Mouse (Mus musculus) CH12.LX (cell line): Measurements from ENCODE around the gene Syna. TPM values are rescaled to one million over a fixed set of nuclear protein-coding genes. Genes with fewer than 3 reads are reported as not detected.

ENCODE experiments used
- DNase-seq: peaks from one replicate; pipeline ENCODE4 v3.0.0-alpha.2; 2013; ENCODE audit errors: extremely low read depth
- H3K27ac ChIP-seq: 2 replicates; pipeline ENCODE4 v1.5.1; 2012; ENCODE audit warnings: low read depth, mild to moderate bottlenecking, control low read depth, moderate library complexity; ENCODE audit not compliant: insufficient read depth
- H3K27me3 ChIP-seq: replicated peaks from 2 replicates; pipeline ENCODE3; 2012; ENCODE audit warnings: inconsistent platforms
- H3K36me3 ChIP-seq, 2 experiments: replicated peaks in 1 of 2; 2 replicates each; pipeline versions ENCODE3 to v1.6.1; 2012; ENCODE audit warnings: inconsistent platforms in 1 of 2, low read length in 1 of 2, mild to moderate bottlenecking in 1 of 2, mixed read lengths in 1 of 2, moderate library complexity in 1 of 2; ENCODE audit not compliant: control insufficient read depth in 1 of 2, insufficient read depth in 1 of 2
- H3K4me1 ChIP-seq, 2 experiments: 2 replicates each; pipeline ENCODE4 v1.6.1; 2012; ENCODE audit warnings: inconsistent platforms in 1 of 2, moderate library complexity in 1 of 2; ENCODE audit not compliant: insufficient read depth in 2 of 2, control insufficient read depth in 1 of 2
- H3K4me2 ChIP-seq: 2 replicates; pipeline ENCODE4 v1.6.1; 2012; ENCODE audit warnings: low read depth, mild to moderate bottlenecking, control low read depth; ENCODE audit not compliant: poor library complexity, insufficient read depth, severe bottlenecking
- H3K4me3 ChIP-seq, 3 experiments: fragments of 150-350 bp in 1 of 3; sonication (generic) in 1 of 3; replicated peaks in 1 of 3; 2 replicates each; pipeline versions ENCODE3 to v1.5.1; 2011 to 2012; ENCODE audit warnings: low read depth in 2 of 3, low read length in 2 of 3, mild to moderate bottlenecking in 2 of 3, moderate library complexity in 2 of 3, control low read depth in 1 of 3, improper control_type of control experiment in 1 of 3, inconsistent platforms in 1 of 3, mixed read lengths in 1 of 3; ENCODE audit not compliant: poor library complexity in 1 of 3
- H3K79me2 ChIP-seq: replicated peaks from 2 replicates; pipeline ENCODE4 v1.6.1; 2012; ENCODE audit warnings: mild to moderate bottlenecking, moderate library complexity; ENCODE audit not compliant: control insufficient read depth, poor library complexity, insufficient read depth, severe bottlenecking; ENCODE audit errors: extremely low read depth
- H3K9ac ChIP-seq: 2 replicates; pipeline ENCODE4 v1.6.1; 2012; ENCODE audit warnings: low read depth, mild to moderate bottlenecking, control low read depth, moderate library complexity; ENCODE audit not compliant: insufficient read depth
- H3K9me3 ChIP-seq: replicated peaks from 2 replicates; pipeline ENCODE3; 2012; ENCODE audit warnings: low read length, inconsistent platforms, mixed read lengths
- ELF1 ChIP-seq: IDR thresholded peaks from 2 replicates; pipeline ENCODE4 v1.6.1; 2014; ENCODE audit warnings: low read depth, mild to moderate bottlenecking, inconsistent platforms, low read length, improper control_type of control experiment
- EP300 ChIP-seq: IDR thresholded peaks from 2 replicates; pipeline ENCODE4 v1.6.1; 2011; ENCODE audit warnings: low read length, improper control_type of control experiment
- IRF4 ChIP-seq: IDR thresholded peaks from 2 replicates; pipeline ENCODE4 v1.6.1; 2014; ENCODE audit warnings: low read depth, mild to moderate bottlenecking, inconsistent platforms, low read length, improper control_type of control experiment
- JUN ChIP-seq: IDR thresholded peaks from 2 replicates; pipeline ENCODE4 v1.6.1; 2011; ENCODE audit warnings: low read depth, mild to moderate bottlenecking, low read length, improper control_type of control experiment, moderate library complexity; ENCODE audit not compliant: insufficient read depth
- KAT2A ChIP-seq: IDR thresholded peaks from 2 replicates; pipeline ENCODE4 v1.6.1; 2012; ENCODE audit warnings: low read length, improper control_type of control experiment, inconsistent platforms; ENCODE audit not compliant: insufficient replicate concordance
- MAFK ChIP-seq: IDR thresholded peaks from 2 replicates; pipeline ENCODE4 v1.6.1; 2011; ENCODE audit warnings: low read length, improper control_type of control experiment; ENCODE audit not compliant: insufficient replicate concordance
- MAZ ChIP-seq: IDR thresholded peaks from 2 replicates; pipeline ENCODE4 v1.6.1; 2012; ENCODE audit warnings: low read depth, mild to moderate bottlenecking, inconsistent platforms, low read length, improper control_type of control experiment, moderate library complexity
- MEF2A ChIP-seq: IDR thresholded peaks from 2 replicates; pipeline ENCODE4 v1.6.1; 2014; ENCODE audit warnings: low read depth, mild to moderate bottlenecking, inconsistent platforms, low read length, improper control_type of control experiment, borderline replicate concordance
- MXI1 ChIP-seq: IDR thresholded peaks from 2 replicates; pipeline ENCODE4 v1.6.1; 2011; ENCODE audit warnings: mild to moderate bottlenecking, low read depth, low read length, improper control_type of control experiment
- POLR2AphosphoS2 ChIP-seq: IDR thresholded peaks from 2 replicates; pipeline ENCODE4 v1.6.1; 2011; ENCODE audit warnings: low read depth, low read length, improper control_type of control experiment
- RAD21 ChIP-seq: IDR thresholded peaks from 2 replicates; pipeline ENCODE4 v1.6.1; 2011; ENCODE audit warnings: low read depth, mild to moderate bottlenecking, low read length, improper control_type of control experiment, moderate library complexity
- UBTF ChIP-seq: IDR thresholded peaks from 2 replicates; pipeline ENCODE4 v1.6.1; 2012; ENCODE audit warnings: low read depth, mild to moderate bottlenecking, inconsistent platforms, low read length, improper control_type of control experiment, moderate library complexity
- ZC3H11A ChIP-seq: IDR thresholded peaks from 2 replicates; pipeline ENCODE4 v1.6.1; 2012; ENCODE audit warnings: low read depth, mild to moderate bottlenecking, inconsistent platforms, low read length, improper control_type of control experiment
- ZKSCAN1 ChIP-seq: IDR thresholded peaks from 2 replicates; pipeline ENCODE4 v1.6.1; 2012; ENCODE audit warnings: low read depth, inconsistent platforms, low read length, improper control_type of control experiment, borderline replicate concordance
- ZNF384 ChIP-seq: IDR thresholded peaks from 2 replicates; pipeline ENCODE4 v1.6.1; 2012; ENCODE audit warnings: low read depth, low read length, improper control_type of control experiment, inconsistent platforms
- dilution Hi-C: fragments of 300-500 bp; cut with MboI; formaldehyde crosslinking; loops from 2 replicates; pipeline ENCODE4 v1.14.3; 2020; ENCODE audit warnings: low sequenced_read_pairs; ENCODE audit not compliant: extremely low pct_unique_long_range_greater_than_20kb, extremely low pct_ligation_motif_present
- in situ Hi-C: fragments of 300-500 bp; cut with MboI; formaldehyde crosslinking; loops from 3 replicates; pipeline ENCODE4 v1.14.3; 2019; ENCODE audit warnings: low sequenced_read_pairs, low pct_ligation_motif_present, low pct_unique_long_range_greater_than_20kb, mixed read lengths
- polyA plus RNA-seq: library from polyadenylated mRNA; unstranded; fragments of >175 nt; gene quantifications from 2 replicates; pipeline ENCODE4 v1.2.1, GENCODE M21; 2012; ENCODE audit warnings: low read depth; ENCODE audit not compliant: insufficient read length
- total RNA-seq, 2 experiments: library from RNA; depleted of rRNA; stranded (reverse); fragments of 300-350 nt in 1 of 2; fragments of >200 nt in 1 of 2; gene quantifications; 2 replicates each; pipeline ENCODE4 v1.2.3; 2012 to 2014

Syna gene
- total and polyA plus RNA-seq, 3 experiments = 0.13 to 4.0 (median 0.13) TPM

- DNase-seq = no peak
- H3K4me3 ChIP-seq = no peak overlapping the region
- peaks cover 0 to 71% of the 10 kb centered on the region in 2 experiments for H3K36me3 ChIP-seq
- no peaks in the 10 kb centered on the region for H3K79me2 ChIP-seq
- dilution Hi-C loops = no loop called here
- in situ Hi-C loops = no loop called here
- no peak overlapping the region for H3K9ac ChIP-seq
- no peaks in the 10 kb centered on the region for H3K9me3 ChIP-seq
- no peak overlapping the region for H3K4me2 ChIP-seq
- H3K27me3 ChIP-seq = no peaks in the 10 kb centered on the region
- no peak overlapping the region for H3K27ac ChIP-seq
- H3K4me1 ChIP-seq = 0 out of 4 replicates have a peak, but pooled peaks cover 0 to 6% of the 10 kb centered on the region in 2 experiments
- TF ChIP-seq MAZ (no peak), MXI1 (no peak), EP300 (no peak), ZKSCAN1 (no peak), MAFK (no peak), MEF2A (no peak), KAT2A (no peak), JUN (no peak), ELF1 (no peak), RAD21 (no peak), IRF4 (no peak)
Measured at GRCm38 (mm10) chr5:134531585-134531984, 28.4 kb downstream of the Syna start.

DNA sequence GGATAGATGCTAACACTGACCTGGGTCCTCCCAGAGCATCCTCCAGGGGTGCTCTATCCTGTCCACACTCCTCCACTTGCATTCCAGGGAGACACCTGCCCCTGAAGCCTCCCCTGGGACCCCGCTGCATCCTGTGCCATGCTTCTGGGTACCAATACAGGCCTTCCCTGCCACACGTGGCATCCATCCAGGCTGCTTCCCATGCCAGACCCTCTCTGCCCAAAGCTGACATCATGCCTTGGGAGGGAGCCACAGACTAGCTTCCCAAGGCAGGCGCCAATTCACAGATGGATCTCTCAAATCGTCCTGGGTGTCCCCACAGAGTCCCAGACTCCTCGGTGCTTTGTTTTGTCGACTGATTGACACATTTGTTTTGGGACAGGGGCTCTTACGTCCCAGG lies 29.1 kb downstream of the Syna start:
- Histone ChIP-seq H3K36me3 (peaks cover 0 to 77% of the 10 kb centered on the region in 2 experiments), H3K79me2 (no peaks in the 10 kb centered on the region)
- no peak for TF ChIP-seq ELF1
- no peak for TF ChIP-seq ZNF384
- no peak for TF ChIP-seq EP300
- TF ChIP-seq MXI1 = no peak
- no peak for TF ChIP-seq KAT2A
- TF ChIP-seq POLR2AphosphoS2 = no peak
- TF ChIP-seq UBTF = no peak
- no peak for TF ChIP-seq ZC3H11A
- TF ChIP-seq, all 38 proteins: peak for 0
- H3K4me3 ChIP-seq = no peak overlapping the region
- in situ Hi-C loops (no loop called here), dilution Hi-C loops (no loop called here)
- no peaks in the 10 kb centered on the region for H3K27me3 ChIP-seq
- 0 out of 4 replicates have a peak, but pooled peaks cover 0 to 6% of the 10 kb centered on the region in 2 experiments for H3K4me1 ChIP-seq
- no peak overlapping the region for H3K9ac ChIP-seq
- no peak overlapping the region for H3K4me2 ChIP-seq
- no peaks in the 10 kb centered on the region for H3K9me3 ChIP-seq
- no peak for DNase-seq
- no peak overlapping the region for H3K27ac ChIP-seq
